Mouse (Mus musculus) heart, embryonic 13.5 days (tissue): Measurements from ENCODE around the gene Nsg1. TPM values are rescaled to one million over a fixed set of nuclear protein-coding genes. Genes with fewer than 3 reads are reported as not detected.

ENCODE experiments used
- ATAC-seq: fragments of 200-750 bp; cut with Nextera tagmentation; 2 replicates; pipeline ENCODE4 v1.8.0; 2017; ENCODE audit warnings: moderate TSS enrichment; ENCODE audit not compliant: insufficient number of reproducible peaks, low FRiP score, low TSS enrichment; ENCODE audit errors: extremely low read depth
- H3K27ac ChIP-seq: fragments of 300-500 bp; sonication (generic); replicated peaks from 2 replicates; pipeline ENCODE4 v1.5.1; 2015; ENCODE audit warnings: moderate library complexity, mild to moderate bottlenecking, inconsistent platforms
- H3K27me3 ChIP-seq: fragments of 300-500 bp; sonication (generic); replicated peaks from 2 replicates; pipeline ENCODE4 v1.6.1; 2015; ENCODE audit warnings: mild to moderate bottlenecking, inconsistent platforms
- H3K36me3 ChIP-seq: fragments of 300-500 bp; sonication (generic); 2 replicates; pipeline ENCODE4 v1.6.1; 2015; ENCODE audit warnings: mild to moderate bottlenecking, inconsistent platforms
- H3K4me1 ChIP-seq: fragments of 300-500 bp; sonication (generic); 2 replicates; pipeline ENCODE4 v1.6.1; 2015; ENCODE audit warnings: inconsistent platforms
- H3K4me2 ChIP-seq: fragments of 300-500 bp; sonication (generic); 2 replicates; pipeline ENCODE4 v1.6.1; 2015; ENCODE audit warnings: inconsistent platforms, mild to moderate bottlenecking, moderate library complexity
- H3K4me3 ChIP-seq: fragments of 300-500 bp; sonication (generic); 2 replicates; pipeline ENCODE4 v1.5.1; 2015; ENCODE audit warnings: moderate library complexity, mild to moderate bottlenecking, inconsistent platforms
- H3K9ac ChIP-seq: fragments of 300-500 bp; sonication (generic); 2 replicates; pipeline ENCODE4 v1.6.1; 2015; ENCODE audit warnings: inconsistent platforms, mild to moderate bottlenecking, moderate library complexity
- H3K9me3 ChIP-seq: fragments of 300-500 bp; sonication (generic); 2 replicates; pipeline ENCODE4 v1.6.1; 2016; ENCODE audit warnings: inconsistent platforms
- WGBS: fragments of 180-500 bp; shearing (Covaris S2); methylation state at CpG from one replicate; pipeline ENCODE4 v1.1.7; 2015; ENCODE audit warnings: mixed read lengths; 5-methylcytosine and 5-hydroxymethylcytosine counted together
- polyA plus RNA-seq: library from polyadenylated mRNA; unstranded; fragments of >200 nt; fragmentation: Nextera tagmentation; extraction: Ambion mirVana; gene quantifications from 2 replicates; pipeline ENCODE4 v1.2.1, GENCODE M21; 2015

Gene Nsg1
- polyA plus RNA-seq = 19.5 and 19.9 TPM in 2 replicates

DNA sequence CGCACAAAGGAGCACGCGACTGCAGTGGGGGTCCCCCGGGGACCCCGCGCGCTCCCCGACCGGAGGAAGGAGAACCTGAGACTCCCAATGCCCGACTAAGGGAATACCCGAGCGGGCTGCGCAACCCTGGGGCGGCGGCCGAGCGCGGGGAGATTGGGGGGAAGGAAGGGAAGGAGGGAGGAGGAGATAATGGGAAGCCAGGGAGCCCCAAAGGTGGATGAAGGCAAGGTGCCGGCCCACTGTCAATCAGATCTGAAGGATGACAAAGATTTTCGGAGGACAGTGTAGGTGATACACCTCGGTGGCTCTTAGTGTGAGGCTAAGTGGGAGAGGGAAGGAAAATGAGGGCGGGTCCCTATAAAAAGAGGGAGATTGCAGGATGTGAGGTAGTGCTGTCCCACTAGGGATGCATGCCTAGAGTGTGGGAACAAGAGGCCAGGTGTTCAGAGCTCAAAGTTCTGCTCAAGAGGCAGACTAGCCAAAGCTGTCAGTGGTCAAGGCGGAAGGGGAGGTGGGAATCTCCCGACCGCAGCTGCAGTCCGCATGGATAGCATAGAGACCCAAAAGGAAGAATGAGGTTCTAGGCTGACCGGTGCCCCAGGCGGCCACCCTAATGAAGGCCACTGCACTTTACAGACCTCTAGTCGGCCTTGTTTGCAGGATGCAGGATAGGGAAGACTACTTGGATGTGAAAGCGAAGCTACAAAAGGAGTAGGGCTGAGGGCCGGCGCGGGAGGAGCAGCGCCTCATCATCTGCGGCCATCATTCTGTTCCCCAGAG is at the start of gene Nsg1:
TSS of gene Nsg1 (minus strand) at position 274 of the 780 bp plus-strand sequence.
- peak within 1 kb of the TSS; percentile 63 for H3K4me3 ChIP-seq
- H3K27ac ChIP-seq = no peak within 1 kb of the TSS
- peaks cover 11% of the 10 kb centered on the region for H3K36me3 ChIP-seq
- peak within 1 kb of the TSS; percentile 82 for H3K4me2 ChIP-seq
- no peak for ATAC-seq
- peaks cover 9% of the 10 kb centered on the region; the same call in 1 of the 2 replicates for H3K4me1 ChIP-seq
- H3K9ac ChIP-seq = peak within 1 kb of the TSS; percentile 79
- H3K27me3 ChIP-seq = peaks cover 90% of the 10 kb centered on the region
- H3K9me3 ChIP-seq = no peaks in the 10 kb centered on the region
- WGBS = 13% methylated on average over 32 of the region's 35 CpGs

GRCm38 (mm10) chr5:38208985-38209384 is 49.3 kb upstream of the Nsg1 start:
- 44% methylated on average over 8 of the region's 8 CpGs for whole genome bisulfite sequencing
- Histone ChIP-seq H3K4me1 (peaks cover 10% of the 10 kb centered on the region), H3K4me2 (no peak overlapping the region), H3K27ac (no peak overlapping the region), H3K9ac (no peak overlapping the region), H3K9me3 (no peaks in the 10 kb centered on the region), H3K36me3 (peaks cover 71% of the 10 kb centered on the region), H3K4me3 (no peak overlapping the region), H3K27me3 (no peaks in the 10 kb centered on the region)
- ATAC-seq = no peak

GRCm38 (mm10) chr5:38205303-38205726 is 45.6 kb upstream of the Nsg1 start:
- Histone ChIP-seq H3K4me3 (no peak overlapping the region), H3K9me3 (no peaks in the 10 kb centered on the region), H3K36me3 (peaks cover 71% of the 10 kb centered on the region), H3K27me3 (no peaks in the 10 kb centered on the region), H3K9ac (no peak overlapping the region), H3K4me1 (peaks cover 10% of the 10 kb centered on the region), H3K27ac (no peak overlapping the region), H3K4me2 (no peak overlapping the region)
- ATAC-seq = no peak
- WGBS = 81% methylated on average over 7 of the region's 7 CpGs

DNA sequence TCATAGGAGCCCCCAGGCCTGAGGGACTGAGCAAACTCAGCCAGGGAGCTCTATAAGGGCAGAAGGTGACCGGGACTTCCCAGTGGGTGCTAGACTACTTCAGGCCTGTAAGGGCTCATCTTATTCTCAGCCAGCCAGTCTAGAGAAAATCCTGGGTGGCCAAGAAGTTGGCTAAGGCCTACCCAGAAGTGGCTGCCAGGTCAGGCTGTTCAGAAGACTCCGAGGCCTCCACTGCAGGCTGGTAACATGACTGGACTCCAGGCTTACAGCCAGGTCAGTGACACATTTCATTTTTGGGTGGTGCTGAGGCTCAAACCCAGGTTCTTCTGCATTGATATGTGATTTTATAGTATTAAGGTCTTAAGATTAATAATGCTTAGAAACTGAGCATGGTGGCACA is 40.0 kb upstream of the Nsg1 start:
- no peak overlapping the region for H3K27ac ChIP-seq
- H3K27me3 ChIP-seq = no peaks in the 10 kb centered on the region
- no peak overlapping the region for H3K9ac ChIP-seq
- H3K4me1 ChIP-seq = no peaks in the 10 kb centered on the region
- no peaks in the 10 kb centered on the region for H3K9me3 ChIP-seq
- ATAC-seq = no peak
- peaks cover 57% of the 10 kb centered on the region for H3K36me3 ChIP-seq
- 90% methylated on average over 2 of the region's 2 CpGs for WGBS
- no peak overlapping the region for H3K4me2 ChIP-seq
- no peak overlapping the region for H3K4me3 ChIP-seq

DNA sequence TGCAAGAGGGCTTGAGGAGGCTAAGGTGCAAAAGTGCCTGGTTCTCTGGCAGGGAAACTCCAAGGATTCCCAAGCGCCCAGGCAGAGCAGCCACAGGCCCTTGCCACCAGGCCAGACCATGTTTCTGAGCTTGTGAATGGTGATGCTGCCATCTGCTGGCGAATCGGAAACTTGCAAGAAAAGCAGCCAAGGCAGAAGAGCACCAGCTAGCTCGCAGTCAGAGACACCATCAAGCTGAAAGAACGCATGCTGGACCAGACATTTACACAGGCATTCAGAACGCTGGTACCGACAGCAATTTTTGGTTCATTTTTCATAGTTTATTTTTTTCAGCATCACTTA is 37.7 kb upstream of the Nsg1 start:
- no peak for ATAC-seq
- Histone ChIP-seq H3K4me3 (no peak overlapping the region), H3K27me3 (no peaks in the 10 kb centered on the region), H3K9ac (no peak overlapping the region), H3K9me3 (no peaks in the 10 kb centered on the region), H3K4me2 (no peak overlapping the region), H3K4me1 (no peaks in the 10 kb centered on the region), H3K36me3 (peaks cover 34% of the 10 kb centered on the region), H3K27ac (no peak overlapping the region)
- WGBS = 17% methylated on average over 7 of the region's 7 CpGs

- H3K4me1 ChIP-seq = no peaks in the 10 kb centered on the region
- no peaks in the 10 kb centered on the region for H3K27me3 ChIP-seq
- 0 out of 2 replicates have a peak overlapping the region, but pooled peaks have one; percentile 25 for H3K9ac ChIP-seq
- 48% methylated on average over 5 of the region's 5 CpGs for whole genome bisulfite sequencing
- no peak overlapping the region for H3K4me3 ChIP-seq
- H3K36me3 ChIP-seq = peaks cover 29% of the 10 kb centered on the region
- no peak overlapping the region for H3K4me2 ChIP-seq
- no peaks in the 10 kb centered on the region for H3K9me3 ChIP-seq
- no peak overlapping the region for H3K27ac ChIP-seq
- ATAC-seq = no peak
Observed at GRCm38 (mm10) chr5:38196821-38197481, 37.2 kb upstream of the Nsg1 start.

GRCm38 (mm10) chr5:38195941-38196340 is 36.2 kb upstream of the Nsg1 start:
- H3K27ac ChIP-seq = no peak overlapping the region
- ATAC-seq = no peak
- no peak overlapping the region for H3K4me3 ChIP-seq
- H3K9me3 ChIP-seq = no peaks in the 10 kb centered on the region
- no peaks in the 10 kb centered on the region for H3K27me3 ChIP-seq
- H3K9ac ChIP-seq = no peak overlapping the region
- no peak overlapping the region for H3K4me2 ChIP-seq
- no peaks in the 10 kb centered on the region for H3K4me1 ChIP-seq
- H3K36me3 ChIP-seq = peaks cover 19% of the 10 kb centered on the region

GRCm38 (mm10) chr5:38194946-38195345 is 35.2 kb upstream of the Nsg1 start:
- Histone ChIP-seq H3K36me3 (peaks cover 11% of the 10 kb centered on the region), H3K4me3 (no peak overlapping the region), H3K27ac (no peak overlapping the region), H3K9ac (no peak overlapping the region), H3K9me3 (no peaks in the 10 kb centered on the region), H3K27me3 (no peaks in the 10 kb centered on the region), H3K4me2 (no peak overlapping the region), H3K4me1 (no peaks in the 10 kb centered on the region)
- ATAC-seq = no peak
- WGBS = 29% methylated on average over 2 of the region's 2 CpGs

GRCm38 (mm10) chr5:38190907-38191306 is 31.2 kb upstream of the Nsg1 start:
- Histone ChIP-seq H3K36me3 (no peaks in the 10 kb centered on the region), H3K9ac (no peak overlapping the region), H3K27me3 (no peaks in the 10 kb centered on the region), H3K4me3 (no peak overlapping the region), H3K4me1 (no peaks in the 10 kb centered on the region), H3K27ac (no peak overlapping the region), H3K4me2 (no peak overlapping the region), H3K9me3 (peaks cover 3% of the 10 kb centered on the region; the same call in 1 of the 2 replicates)
- ATAC-seq = no peak
- 83% methylated on average over 3 of the region's 3 CpGs for WGBS

DNA sequence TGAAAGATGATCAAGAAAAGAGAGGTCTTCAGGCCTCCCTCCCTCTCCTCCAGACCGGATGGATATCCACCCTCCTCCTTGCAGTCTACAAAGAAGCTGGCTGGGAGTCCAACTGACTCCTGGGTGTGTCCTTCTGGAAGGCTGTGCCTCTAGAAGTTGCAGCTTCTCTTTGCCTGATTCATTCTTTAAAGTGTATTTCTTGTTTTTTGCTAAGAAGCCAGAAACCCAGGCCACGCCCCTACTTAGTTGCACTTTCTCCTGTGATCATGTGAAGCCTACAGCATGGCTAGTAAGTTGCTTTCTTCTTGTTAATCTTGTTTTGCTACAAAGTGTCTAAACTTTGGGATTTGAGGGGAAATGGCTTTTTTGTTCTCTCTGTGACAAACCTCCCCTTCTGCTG is 27.3 kb upstream of the Nsg1 start:
- Histone ChIP-seq H3K9ac (no peak overlapping the region), H3K9me3 (peaks cover 3% of the 10 kb centered on the region; the same call in 1 of the 2 replicates)
- 78% methylated on average over 2 of the region's 2 CpGs for WGBS

GRCm38 (mm10) chr5:38184688-38185285 is 25.1 kb upstream of the Nsg1 start:
- WGBS = 75% methylated on average over 6 of the region's 6 CpGs
- ATAC-seq = no peak
- H3K9ac ChIP-seq = no peak overlapping the region
- H3K36me3 ChIP-seq = no peaks in the 10 kb centered on the region
- H3K9me3 ChIP-seq = peaks cover 3% of the 10 kb centered on the region; the same call in 1 of the 2 replicates
- no peak overlapping the region for H3K4me3 ChIP-seq
- H3K4me2 ChIP-seq = no peak overlapping the region
- H3K4me1 ChIP-seq = no peaks in the 10 kb centered on the region
- H3K27me3 ChIP-seq = no peaks in the 10 kb centered on the region; the same call in 1 of the 2 replicates
- no peak overlapping the region for H3K27ac ChIP-seq

More for the DNA sequence above, 27.3 kb upstream of the Nsg1 start:
- no peak for ATAC-seq
- Histone ChIP-seq H3K27me3 (no peaks in the 10 kb centered on the region; the same call in 1 of the 2 replicates), H3K4me3 (no peak overlapping the region), H3K4me1 (no peaks in the 10 kb centered on the region), H3K4me2 (no peak overlapping the region), H3K36me3 (no peaks in the 10 kb centered on the region), H3K27ac (no peak overlapping the region)
